30 mouse cellular contexts compared by ENCODE assay signal in the genomic region with DNA sequence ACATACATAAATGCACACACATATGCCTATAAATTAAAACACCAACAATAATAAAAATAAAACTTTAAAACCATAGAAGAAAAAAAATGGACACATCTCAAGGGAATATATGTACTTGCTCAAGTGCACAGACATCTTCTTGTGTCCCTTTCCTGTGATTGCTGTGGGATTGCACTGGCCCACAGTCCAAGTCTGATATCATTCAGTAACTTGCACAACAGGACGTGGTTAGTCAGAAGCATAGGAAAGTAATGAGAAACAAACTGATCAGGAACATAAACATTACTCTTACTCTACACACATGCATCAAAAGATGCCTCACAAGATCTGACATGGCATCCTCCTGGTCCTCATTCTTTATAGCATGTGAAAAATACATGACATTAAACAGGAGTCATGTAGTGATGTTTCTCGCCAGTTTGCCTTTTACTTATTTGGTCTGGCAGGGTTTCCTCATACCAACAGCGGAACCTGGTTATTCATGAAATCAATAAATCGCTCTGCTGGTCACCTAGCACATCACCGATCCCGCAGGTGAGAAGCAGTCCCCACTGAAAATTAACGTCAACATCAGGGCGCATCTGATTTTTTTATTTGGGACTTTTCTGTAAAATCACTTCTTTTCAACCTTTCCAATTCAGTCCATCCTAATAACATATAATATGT. TPM values are rescaled to one million over a fixed set of nuclear protein-coding genes. Genes with fewer than 3 reads are reported as not detected.
"Had no signal": no experiment of that assay in that cellular context is flagged by ENCODE, and none has a peak within 500 bp of the region (broad histone marks: within the 10 kb centered on the region; RNA-seq: fewer than 3 reads in every experiment).

No protein-coding gene starts in this region.

- H3K9me3 ChIP-seq: embryonic facial prominence, embryonic 10.5 days; embryonic facial prominence, embryonic 12.5 days; embryonic facial prominence, embryonic 13.5 days; embryonic facial prominence, embryonic 15.5 days; forebrain, embryonic 10.5 days; forebrain, embryonic 12.5 days; forebrain, embryonic 13.5 days; forebrain, embryonic 15.5 days had no signal

- H3K27me3 ChIP-seq: embryonic facial prominence, embryonic 12.5 days; embryonic facial prominence, embryonic 13.5 days; embryonic facial prominence, embryonic 15.5 days; forebrain, embryonic 12.5 days; forebrain, embryonic 13.5 days; forebrain, embryonic 15.5 days had no signal

- H3K27ac ChIP-seq: embryonic facial prominence, embryonic 10.5 days; embryonic facial prominence, embryonic 12.5 days; embryonic facial prominence, embryonic 13.5 days; embryonic facial prominence, embryonic 15.5 days; forebrain, embryonic 10.5 days; forebrain, embryonic 12.5 days; forebrain, embryonic 13.5 days; forebrain, embryonic 15.5 days; gastrocnemius, adult 2 months; heart, adult 2 months had no signal

- ATAC-seq: forebrain, embryonic 13.5 days; forebrain, embryonic 14.5 days; forebrain, embryonic 15.5 days; forebrain, embryonic 16.5 days; forebrain, postnatal 0 days had no signal

- H3K4me2 ChIP-seq: embryonic facial prominence, embryonic 12.5 days; embryonic facial prominence, embryonic 13.5 days; embryonic facial prominence, embryonic 15.5 days; forebrain, embryonic 12.5 days; forebrain, embryonic 13.5 days; forebrain, embryonic 15.5 days had no signal

- H3K4me1 ChIP-seq: embryonic facial prominence, embryonic 10.5 days; embryonic facial prominence, embryonic 12.5 days; embryonic facial prominence, embryonic 13.5 days; embryonic facial prominence, embryonic 15.5 days; forebrain, embryonic 10.5 days; forebrain, embryonic 12.5 days; forebrain, embryonic 13.5 days; forebrain, embryonic 15.5 days had no signal

- DNase-seq: cerebellum, adult 8-10 months; cerebellum, adult 9-10 months; cerebellum, adult 9-11 months; cerebellum, postnatal 10 days; cerebellum, postnatal 14 days; cerebellum, postnatal 25 days; cerebellum, postnatal 36 days; embryo, embryonic 11 days; forebrain, postnatal 0 days; gastrocnemius, adult 2 months; gastrocnemius, postnatal 10 days; gastrocnemius, postnatal 14 days; gastrocnemius, postnatal 25 days; gastrocnemius, postnatal 36 days; heart, adult 11 months; heart, adult 18-20 months; heart, adult 2 months had no signal

- H3K9ac ChIP-seq: embryonic facial prominence, embryonic 12.5 days; embryonic facial prominence, embryonic 13.5 days; embryonic facial prominence, embryonic 15.5 days; forebrain, embryonic 12.5 days; forebrain, embryonic 13.5 days; forebrain, embryonic 15.5 days; forebrain, postnatal 0 days had no signal

- H3K4me3 ChIP-seq: embryonic facial prominence, embryonic 10.5 days; embryonic facial prominence, embryonic 12.5 days; embryonic facial prominence, embryonic 13.5 days; embryonic facial prominence, embryonic 15.5 days; erythroblast, embryonic 14.5 days; forebrain, embryonic 10.5 days; forebrain, embryonic 12.5 days; forebrain, embryonic 13.5 days; forebrain, embryonic 15.5 days; gastrocnemius, adult 2 months; heart, adult 2 months had no signal

- H3K36me3 ChIP-seq: embryonic facial prominence, embryonic 10.5 days; embryonic facial prominence, embryonic 12.5 days; embryonic facial prominence, embryonic 13.5 days; embryonic facial prominence, embryonic 15.5 days; forebrain, embryonic 10.5 days; forebrain, embryonic 12.5 days; forebrain, embryonic 15.5 days had no signal

RNA-seq across cellular contexts. Expression of gene Nrn1, which starts 54.1 kb away (rescaled TPM):
- total RNA-seq: common myeloid progenitor, adult 5-6 weeks; granulocyte monocyte progenitor cell, adult 5-6 weeks had no signal
